Mouse (Mus musculus) kidney, postnatal 0 days (tissue): ENCODE results near the gene Hmcn1. TPM values are rescaled to one million over a fixed set of nuclear protein-coding genes. Genes with fewer than 3 reads are reported as not detected.

Source experiments
- ATAC-seq: fragments of 200-750 bp; cut with Nextera tagmentation; replicated peaks from 2 replicates; pipeline ENCODE4 v1.8.0; 2017; ENCODE audit warnings: low read depth, moderate number of reproducible peaks, moderate TSS enrichment, moderate library complexity; ENCODE audit not compliant: low FRiP score
- DNase-seq: peaks from one replicate; pipeline ENCODE4 v3.0.0-alpha.2; 2016; ENCODE audit warnings: low spot score
- H3K27ac ChIP-seq: fragments of 300-500 bp; sonication (generic); 2 replicates; pipeline ENCODE4 v1.5.1; 2014; ENCODE audit warnings: mild to moderate bottlenecking
- H3K27me3 ChIP-seq: fragments of 300-500 bp; sonication (generic); 2 replicates; pipeline ENCODE4 v1.6.1; 2014; ENCODE audit warnings: low read length, mixed read lengths; ENCODE audit not compliant: insufficient read depth
- H3K36me3 ChIP-seq: fragments of 300-500 bp; sonication (generic); 2 replicates; pipeline ENCODE4 v1.6.1; 2014; ENCODE audit warnings: low read length, mixed read lengths; ENCODE audit not compliant: insufficient read depth
- H3K4me1 ChIP-seq: fragments of 300-500 bp; sonication (generic); replicated peaks from 2 replicates; pipeline ENCODE4 v1.6.1; 2014; ENCODE audit warnings: antibody characterized with exemption, low read length, mixed read lengths; ENCODE audit not compliant: insufficient read depth
- H3K4me2 ChIP-seq: fragments of 300-500 bp; sonication (generic); 2 replicates; pipeline ENCODE4 v1.6.1; 2014; ENCODE audit warnings: mild to moderate bottlenecking, low read length, moderate library complexity, mixed read lengths
- H3K4me3 ChIP-seq: fragments of 300-500 bp; sonication (generic); replicated peaks from 2 replicates; pipeline ENCODE4 v1.5.1; 2014; ENCODE audit warnings: low read depth, low read length
- H3K9ac ChIP-seq: fragments of 300-500 bp; sonication (generic); 2 replicates; pipeline ENCODE4 v1.6.1; 2014; ENCODE audit warnings: low read depth, low read length
- H3K9me3 ChIP-seq: fragments of 300-500 bp; sonication (generic); replicated peaks from 2 replicates; pipeline ENCODE4 v1.6.1; 2016; ENCODE audit warnings: low read length, inconsistent platforms, mixed read lengths
- CTCF ChIP-seq: IDR thresholded peaks from 2 replicates; pipeline ENCODE4 v1.5.1; 2016; ENCODE audit warnings: antibody characterized with exemption, low read depth, mild to moderate bottlenecking, moderate library complexity
- WGBS: fragments of 180-500 bp; shearing (Covaris S2); extraction: QIAGEN DNeasy Blood & Tissue Kit; methylation state at CpG from one replicate; pipeline ENCODE4 v1.1.7; 2014; 5-methylcytosine and 5-hydroxymethylcytosine counted together
- polyA plus RNA-seq: library from polyadenylated mRNA; unstranded; fragments of >200 nt; fragmentation: Nextera tagmentation; extraction: Ambion mirVana; gene quantifications from 2 replicates; pipeline ENCODE4 v1.2.1, GENCODE M21; 2015

Hmcn1 gene
- polyA plus RNA-seq, 1 experiment from 2014 or later = 31.6 TPM

GRCm38 (mm10) chr1:150783070-150783842 is 210.0 kb downstream of the Hmcn1 start:
- H3K4me2 ChIP-seq = no peak overlapping the region
- H3K9me3 ChIP-seq = no peaks in the 10 kb centered on the region
- H3K9ac ChIP-seq = no peak overlapping the region
- H3K36me3 ChIP-seq = no peaks in the 10 kb centered on the region
- no peaks in the 10 kb centered on the region for H3K4me1 ChIP-seq
- ATAC-seq (no peak), DNase-seq (peak; percentile 89)
- H3K27ac ChIP-seq = peak overlapping the region; percentile 36; the same call in 1 of the 2 replicates
- TF ChIP-seq CTCF = no peak
- 61% methylated on average over 15 of the region's 15 CpGs for WGBS
- no peaks in the 10 kb centered on the region for H3K27me3 ChIP-seq
- H3K4me3 ChIP-seq = no peak overlapping the region

GRCm38 (mm10) chr1:150779902-150780301 is 213.3 kb downstream of the Hmcn1 start:
- Histone ChIP-seq H3K36me3 (no peaks in the 10 kb centered on the region), H3K4me3 (no peak overlapping the region), H3K27ac (no peak overlapping the region), H3K9ac (no peak overlapping the region), H3K9me3 (no peaks in the 10 kb centered on the region), H3K4me2 (no peak overlapping the region), H3K4me1 (no peaks in the 10 kb centered on the region), H3K27me3 (no peaks in the 10 kb centered on the region)
- 53% methylated on average over 2 of the region's 2 CpGs for WGBS
- TF ChIP-seq CTCF = peak; percentile 61
- ATAC-seq (no peak), DNase-seq (no peak)

- Histone ChIP-seq H3K4me2 (no peak overlapping the region), H3K4me1 (no peaks in the 10 kb centered on the region), H3K9me3 (no peaks in the 10 kb centered on the region), H3K36me3 (no peaks in the 10 kb centered on the region), H3K27me3 (no peaks in the 10 kb centered on the region), H3K9ac (no peak overlapping the region), H3K4me3 (no peak overlapping the region), H3K27ac (no peak overlapping the region)
- no peak for DNase-seq
- no peak for ATAC-seq
- TF ChIP-seq CTCF = no peak
Observed at GRCm38 (mm10) chr1:150776741-150777140, 216.5 kb downstream of the Hmcn1 start.

GRCm38 (mm10) chr1:150775742-150776141 is 217.5 kb downstream of the Hmcn1 start:
- TF ChIP-seq CTCF = no peak
- Histone ChIP-seq H3K27ac (no peak overlapping the region), H3K9me3 (no peaks in the 10 kb centered on the region), H3K27me3 (no peaks in the 10 kb centered on the region), H3K4me1 (no peaks in the 10 kb centered on the region; the same call in 1 of the 2 replicates), H3K36me3 (no peaks in the 10 kb centered on the region), H3K4me2 (no peak overlapping the region), H3K9ac (no peak overlapping the region), H3K4me3 (no peak overlapping the region)
- DNase-seq = no peak
- ATAC-seq = no peak
- 68% methylated on average over 2 of the region's 2 CpGs for WGBS

- ATAC-seq = no peak
- WGBS = 96% methylated on average over 3 of the region's 3 CpGs
- Histone ChIP-seq H3K4me3 (no peak overlapping the region), H3K27ac (no peak overlapping the region), H3K27me3 (no peaks in the 10 kb centered on the region), H3K4me1 (no peaks in the 10 kb centered on the region; the same call in 1 of the 2 replicates), H3K36me3 (no peaks in the 10 kb centered on the region), H3K9ac (no peak overlapping the region), H3K9me3 (no peaks in the 10 kb centered on the region), H3K4me2 (no peak overlapping the region)
- DNase-seq = no peak
- TF ChIP-seq CTCF = no peak
Observed at GRCm38 (mm10) chr1:150772958-150773357, 220.3 kb downstream of the Hmcn1 start.

GRCm38 (mm10) chr1:150770948-150771521 is 222.2 kb downstream of the Hmcn1 start:
- H3K4me3 ChIP-seq = no peak overlapping the region
- H3K4me1 ChIP-seq = no peaks in the 10 kb centered on the region; the same call in 1 of the 2 replicates
- ATAC-seq = no peak
- no peaks in the 10 kb centered on the region for H3K9me3 ChIP-seq
- H3K4me2 ChIP-seq = no peak overlapping the region
- H3K27me3 ChIP-seq = no peaks in the 10 kb centered on the region
- H3K27ac ChIP-seq = no peak overlapping the region
- no peaks in the 10 kb centered on the region for H3K36me3 ChIP-seq
- WGBS = 47% methylated on average over 7 of the region's 7 CpGs
- no peak for DNase-seq
- no peak overlapping the region for H3K9ac ChIP-seq
- no peak for TF ChIP-seq CTCF
